Mouse (Mus musculus): Measurements from ENCODE around the gene Epb41l4b. TPM values are rescaled to one million over a fixed set of nuclear protein-coding genes. Genes with fewer than 3 reads are reported as not detected.

Gene Epb41l4b
- polyA plus RNA-seq, 1 experiment from 2014 or later = 23.0 TPM

DNA sequence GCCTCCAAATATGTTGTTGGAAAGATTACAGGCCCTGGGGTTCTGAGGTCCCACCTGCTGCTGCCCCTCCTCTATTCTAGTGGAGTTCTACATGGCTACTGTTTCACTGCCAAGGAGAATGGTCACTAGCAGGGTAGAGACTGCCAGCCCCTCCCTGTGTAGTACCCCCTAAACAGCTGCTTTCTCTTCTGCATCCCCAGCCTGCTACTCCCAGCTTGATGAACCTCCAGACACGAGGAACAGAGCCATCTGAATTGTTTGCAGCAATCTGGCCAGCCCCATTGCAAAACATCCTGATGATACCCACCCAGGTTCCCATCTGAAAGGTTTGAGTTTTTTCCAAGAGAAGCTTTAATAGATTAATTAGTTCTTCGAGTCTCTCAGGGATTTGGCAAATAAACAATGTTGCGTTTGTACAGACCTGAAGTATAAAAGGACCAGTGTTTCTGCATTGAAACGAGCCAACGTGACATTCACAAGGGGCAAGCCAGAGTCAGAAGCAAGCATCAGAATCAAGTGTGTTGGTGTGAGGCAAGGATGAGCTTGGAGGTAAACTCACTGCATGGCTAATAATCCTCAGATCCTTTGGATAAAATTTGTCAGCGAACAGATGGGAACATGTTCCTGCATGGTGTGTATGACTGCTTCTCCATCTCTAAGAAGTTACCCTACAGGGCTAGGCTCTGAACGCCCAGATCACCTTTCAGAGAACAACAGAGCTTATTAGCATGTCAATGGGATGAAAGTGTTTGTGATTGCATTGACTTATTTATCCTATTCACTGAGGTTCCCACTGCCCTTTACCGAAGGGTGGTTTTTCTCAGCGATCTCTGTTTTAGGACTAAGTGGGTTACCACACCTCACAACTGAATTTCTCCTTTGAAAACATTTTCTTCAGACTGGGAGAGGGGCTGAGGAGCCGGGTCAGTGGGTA is 19.8 kb upstream of the Epb41l4b start:
- no peak for TF ChIP-seq EP300 (optimal IDR thresholded peaks at IDR 0.05)
- no peak for TF ChIP-seq CTCF (IDR thresholded peaks at IDR 0.05; ENCODE audit: low read depth)
- no peaks in the 10 kb centered on the region for H3K9me3 ChIP-seq (ENCODE audit: control insufficient read depth, low read length)
- ATAC-seq (ENCODE audit: low FRiP score, low TSS enrichment) = no peak
- 33% methylated on average over 10 of the region's 10 CpGs for WGBS
- H3K27me3 ChIP-seq (ENCODE audit: control insufficient read depth, insufficient read depth, low read length) = no peaks in the 10 kb centered on the region
- H3K4me2 ChIP-seq (replicated peaks; ENCODE audit: low read depth) = no peak overlapping the region
- H3K4me1 ChIP-seq (replicated peaks; ENCODE audit: control insufficient read depth, insufficient read depth) = no peaks in the 10 kb centered on the region; the same call in 1 of the 2 replicates
- no peaks in the 10 kb centered on the region for H3K36me3 ChIP-seq (ENCODE audit: control insufficient read depth, insufficient read depth, low read length)
- H3K9ac ChIP-seq (ENCODE audit: low read length) = no peak overlapping the region
- no peak for DNase-seq (ENCODE audit: low spot score)
- peak overlapping the region; percentile 59; the same call in 1 of the 2 replicates for H3K27ac ChIP-seq (replicated peaks)
- no peak overlapping the region for H3K4me3 ChIP-seq (ENCODE audit: low read depth, low read length)

DNA sequence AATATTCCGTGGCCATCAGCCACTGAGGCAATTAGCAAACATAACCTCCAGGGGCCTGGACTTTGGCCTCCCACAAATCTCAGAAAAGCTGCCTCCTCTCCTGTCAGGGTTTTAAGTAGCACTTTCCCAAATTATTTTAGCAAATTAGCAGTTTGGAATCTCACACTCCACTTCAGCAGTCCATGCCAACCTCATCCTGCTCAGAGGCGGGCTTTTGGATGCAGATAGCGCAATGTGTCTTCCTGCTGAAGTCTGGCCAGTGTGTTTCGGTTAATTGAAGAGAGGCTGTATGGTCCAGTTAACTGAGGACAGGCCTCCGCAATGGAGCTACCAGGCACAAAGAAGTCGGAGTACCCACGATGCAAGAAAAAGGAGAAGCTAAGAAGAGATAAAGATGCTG is 17.3 kb upstream of the Epb41l4b start:
- Histone ChIP-seq H3K4me2 (replicated peaks; ENCODE audit: low read depth) (no peak overlapping the region), H3K9ac (ENCODE audit: low read length) (no peak overlapping the region), H3K27ac (replicated peaks) (no peak overlapping the region), H3K9me3 (ENCODE audit: control insufficient read depth, low read length) (no peaks in the 10 kb centered on the region), H3K36me3 (ENCODE audit: control insufficient read depth, insufficient read depth, low read length) (no peaks in the 10 kb centered on the region), H3K27me3 (ENCODE audit: control insufficient read depth, insufficient read depth, low read length) (no peaks in the 10 kb centered on the region), H3K4me1 (replicated peaks; ENCODE audit: control insufficient read depth, insufficient read depth) (no peaks in the 10 kb centered on the region; the same call in 1 of the 2 replicates), H3K4me3 (ENCODE audit: low read depth, low read length) (no peak overlapping the region)
- ATAC-seq (ENCODE audit: low FRiP score, low TSS enrichment) (no peak), DNase-seq (ENCODE audit: low spot score) (no peak)
- 73% methylated on average over 7 of the region's 7 CpGs for WGBS
- no peak for TF ChIP-seq EP300 (optimal IDR thresholded peaks at IDR 0.05)
- TF ChIP-seq CTCF (IDR thresholded peaks at IDR 0.05; ENCODE audit: low read depth) = no peak

- TF ChIP-seq CTCF (IDR thresholded peaks at IDR 0.05; ENCODE audit: low read depth) (no peak), EP300 (optimal IDR thresholded peaks at IDR 0.05) (peak; percentile 30)
- H3K4me1 ChIP-seq (replicated peaks; ENCODE audit: control insufficient read depth, insufficient read depth) = no peaks in the 10 kb centered on the region
- 36% methylated on average over 8 of the region's 8 CpGs for WGBS
- H3K9ac ChIP-seq (ENCODE audit: low read length) = no peak overlapping the region; the same call in 1 of the 2 replicates
- H3K36me3 ChIP-seq (ENCODE audit: control insufficient read depth, insufficient read depth, low read length) = no peaks in the 10 kb centered on the region
- H3K27me3 ChIP-seq (ENCODE audit: control insufficient read depth, insufficient read depth, low read length) = no peaks in the 10 kb centered on the region
- ATAC-seq (ENCODE audit: low FRiP score, low TSS enrichment) = peak; percentile 83
- H3K4me2 ChIP-seq (replicated peaks; ENCODE audit: low read depth) = no peak overlapping the region
- no peaks in the 10 kb centered on the region for H3K9me3 ChIP-seq (ENCODE audit: control insufficient read depth, low read length)
- H3K27ac ChIP-seq (replicated peaks) = peak overlapping the region; percentile 88
- DNase-seq (ENCODE audit: low spot score) = peak; percentile 91
- no peak overlapping the region for H3K4me3 ChIP-seq (ENCODE audit: low read depth, low read length)
Measured at GRCm38 (mm10) chr4:57156549-57157169, 13.4 kb upstream of the Epb41l4b start.

DNA sequence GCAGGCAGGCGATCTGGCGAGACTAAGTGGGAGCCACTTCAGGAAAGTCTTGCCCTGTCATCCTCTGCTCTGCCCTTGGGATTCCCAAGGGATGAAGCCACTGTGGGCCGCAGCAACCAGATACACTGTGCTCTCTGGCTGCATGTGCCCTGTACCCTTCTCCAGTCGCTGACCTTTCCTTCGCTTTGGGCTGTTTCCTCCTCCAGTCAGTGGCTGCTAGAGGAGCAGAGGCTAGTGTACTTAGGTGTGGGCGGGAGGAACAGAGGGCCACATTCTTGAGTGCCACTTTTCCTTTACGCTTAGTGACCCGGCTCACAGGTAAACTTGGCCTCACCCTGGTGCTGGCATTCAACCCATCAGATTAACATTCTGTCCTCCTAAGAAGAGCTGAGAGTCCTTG is 10.6 kb upstream of the Epb41l4b start:
- no peaks in the 10 kb centered on the region for H3K27me3 ChIP-seq (ENCODE audit: control insufficient read depth, insufficient read depth, low read length)
- H3K4me3 ChIP-seq (ENCODE audit: low read depth, low read length) = no peak overlapping the region; the same call in 1 of the 2 replicates
- TF ChIP-seq CTCF (IDR thresholded peaks at IDR 0.05; ENCODE audit: low read depth) (no peak), EP300 (optimal IDR thresholded peaks at IDR 0.05) (no peak)
- H3K36me3 ChIP-seq (ENCODE audit: control insufficient read depth, insufficient read depth, low read length) = no peaks in the 10 kb centered on the region
- H3K4me1 ChIP-seq (replicated peaks; ENCODE audit: control insufficient read depth, insufficient read depth) = no peaks in the 10 kb centered on the region
- ATAC-seq (ENCODE audit: low FRiP score, low TSS enrichment) = peak; percentile 88
- WGBS = 40% methylated on average over 8 of the region's 8 CpGs
- H3K9me3 ChIP-seq (ENCODE audit: control insufficient read depth, low read length) = no peaks in the 10 kb centered on the region
- H3K4me2 ChIP-seq (replicated peaks; ENCODE audit: low read depth) = peak overlapping the region; percentile 47
- H3K9ac ChIP-seq (ENCODE audit: low read length) = peak overlapping the region; percentile 47
- H3K27ac ChIP-seq (replicated peaks) = peak overlapping the region; percentile 94
- peak; percentile 84 for DNase-seq (ENCODE audit: low spot score)

GRCm38 (mm10) chr4:57153068-57153835 is 10.0 kb upstream of the Epb41l4b start:
- Histone ChIP-seq H3K4me3 (ENCODE audit: low read depth, low read length) (no peak overlapping the region; the same call in 1 of the 2 replicates), H3K27me3 (ENCODE audit: control insufficient read depth, insufficient read depth, low read length) (no peaks in the 10 kb centered on the region), H3K4me1 (replicated peaks; ENCODE audit: control insufficient read depth, insufficient read depth) (no peaks in the 10 kb centered on the region), H3K9ac (ENCODE audit: low read length) (peak overlapping the region; percentile 47), H3K27ac (replicated peaks) (peak overlapping the region; percentile 94), H3K9me3 (ENCODE audit: control insufficient read depth, low read length) (no peaks in the 10 kb centered on the region), H3K36me3 (ENCODE audit: control insufficient read depth, insufficient read depth, low read length) (no peaks in the 10 kb centered on the region), H3K4me2 (replicated peaks; ENCODE audit: low read depth) (peak overlapping the region; percentile 47)
- DNase-seq (ENCODE audit: low spot score) (peak; percentile 85), ATAC-seq (ENCODE audit: low FRiP score, low TSS enrichment) (peak; percentile 87)
- no peak for TF ChIP-seq CTCF (IDR thresholded peaks at IDR 0.05; ENCODE audit: low read depth)
- peak; percentile 82 for TF ChIP-seq EP300 (optimal IDR thresholded peaks at IDR 0.05)
- 7% methylated on average over 9 of the region's 9 CpGs for WGBS
